Mouse (Mus musculus): ENCODE results near the gene Pik3cd.

DNA sequence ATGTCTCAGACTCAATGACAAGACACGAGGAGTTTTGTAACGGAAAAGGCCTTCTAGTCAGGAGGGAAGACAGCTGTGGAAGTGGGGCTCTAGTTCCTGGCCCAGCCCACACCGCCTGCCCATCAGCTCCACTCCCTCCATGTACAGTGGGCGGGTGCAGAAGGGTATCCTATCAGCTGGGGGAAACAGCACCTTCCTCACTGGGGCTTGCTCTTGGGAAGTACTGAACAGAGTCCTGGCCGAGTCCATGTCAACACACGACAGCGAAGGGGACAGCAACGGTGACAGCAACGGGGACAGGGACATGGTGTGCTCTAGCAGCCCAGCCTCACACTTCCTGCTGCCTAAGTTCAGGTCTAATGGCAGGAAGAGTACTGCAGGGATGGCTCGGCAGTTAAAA, 30.4 kb upstream of the Pik3cd start:
- TF ChIP-seq CTCF (IDR thresholded peaks at IDR 0.05; ENCODE audit: insufficient read depth, low read length), result no peak
- no peak for TF ChIP-seq POLR2A (IDR thresholded peaks at IDR 0.05; ENCODE audit: borderline replicate concordance, extremely low read depth, low read depth, low read length)

Measured in lung, adult 2 months (tissue).